Mouse (Mus musculus) ES-E14 (cell line): ENCODE data around the gene Rnf181. TPM values are rescaled to one million over a fixed set of nuclear protein-coding genes. Genes with fewer than 3 reads are reported as not detected.

Experiments used
- DNase-seq: peaks from one replicate; pipeline ENCODE4 v3.0.0-alpha.2; 2013; ENCODE audit warnings: low read depth, low spot score
- H3K27ac ChIP-seq: 2 replicates; pipeline ENCODE4 v1.5.1; 2012; ENCODE audit warnings: low read depth, mild to moderate bottlenecking, low read length, moderate library complexity, mixed read lengths; ENCODE audit not compliant: poor library complexity, insufficient read depth, severe bottlenecking
- H3K36me3 ChIP-seq: 2 replicates; pipeline ENCODE4 v1.6.1; 2012; ENCODE audit warnings: mild to moderate bottlenecking, low read length, moderate library complexity, mixed read lengths; ENCODE audit not compliant: control insufficient read depth, poor library complexity, insufficient read depth, severe bottlenecking
- H3K4me1 ChIP-seq, 2 experiments: fragments of 150-350 bp in 1 of 2; sonication (generic) in 1 of 2; 2 replicates each; pipeline ENCODE4 v1.6.1; 2012; ENCODE audit warnings: low read length in 2 of 2, mild to moderate bottlenecking in 1 of 2, mixed read lengths in 1 of 2; ENCODE audit not compliant: control insufficient read depth in 2 of 2, insufficient read depth in 2 of 2, poor library complexity in 1 of 2
- H3K4me3 ChIP-seq, 2 experiments: fragments of 150-350 bp in 1 of 2; sonication (generic) in 1 of 2; 2 replicates each; pipeline ENCODE4 v1.5.1; 2012; ENCODE audit warnings: low read length in 2 of 2, low read depth in 1 of 2, mild to moderate bottlenecking in 1 of 2, mixed read lengths in 1 of 2; ENCODE audit not compliant: insufficient read depth in 1 of 2, poor library complexity in 1 of 2, severe bottlenecking in 1 of 2
- H3K9ac ChIP-seq: 2 replicates; pipeline ENCODE4 v1.6.1; 2012; ENCODE audit warnings: low read depth, mild to moderate bottlenecking, low read length, mixed read lengths; ENCODE audit not compliant: poor library complexity, insufficient read depth, severe bottlenecking
- H3K9me3 ChIP-seq: fragments of 150-350 bp; sonication (generic); 2 replicates; pipeline ENCODE4 v1.6.1; 2012; ENCODE audit warnings: low read depth, mild to moderate bottlenecking, low read length; ENCODE audit not compliant: control insufficient read depth, insufficient read depth
- CHD2 ChIP-seq: IDR thresholded peaks from 2 replicates; pipeline ENCODE4 v1.6.1; 2014; ENCODE audit warnings: mild to moderate bottlenecking, low read depth, low read length, inconsistent platforms
- HCFC1 ChIP-seq: IDR thresholded peaks from 2 replicates; pipeline ENCODE4 v1.6.1; 2012; ENCODE audit warnings: low read length, inconsistent platforms, borderline replicate concordance; ENCODE audit not compliant: insufficient read depth
- MAFK ChIP-seq: IDR thresholded peaks from 2 replicates; pipeline ENCODE4 v1.6.1; 2014; ENCODE audit warnings: mild to moderate bottlenecking, low read depth, low read length, inconsistent platforms; ENCODE audit not compliant: insufficient read depth
- ZC3H11A ChIP-seq: IDR thresholded peaks from 2 replicates; pipeline ENCODE4 v1.6.1; 2012; ENCODE audit warnings: low read depth, mild to moderate bottlenecking, inconsistent platforms, low read length, borderline replicate concordance
- ZNF384 ChIP-seq: IDR thresholded peaks from 2 replicates; pipeline ENCODE4 v1.6.1; 2012; ENCODE audit warnings: low read depth, low read length, inconsistent platforms
- in situ Hi-C, 2 experiments: fragments of 600-800 bp; cut with MboI; formaldehyde crosslinking; loops; one replicate each; pipeline ENCODE4 v1.15.1; 2025; ENCODE audit warnings: low sequenced_read_pairs in 2 of 2, inconsistent platforms in 1 of 2; ENCODE audit not compliant: unreplicated experiment in 2 of 2
- total RNA-seq: library from RNA; depleted of rRNA; stranded (reverse); fragments of 300-350 nt; gene quantifications from 2 replicates; pipeline ENCODE4 v1.2.3, GENCODE M21; 2012

Rnf181 gene
- total RNA-seq, 1 experiment, result 62.0 TPM

- in situ Hi-C loops, result no loop called here
- H3K4me1 ChIP-seq, result peaks cover 0 to 2% of the 10 kb centered on the region in 2 experiments; a peak in 2 of 4 replicates
These were observed 7.4 kb downstream of the Rnf181 start for GRCm38 (mm10) chr6:72359343-72359742.

GRCm38 (mm10) chr6:72358086-72358764 is 8.5 kb downstream of the Rnf181 start:
- TF ChIP-seq ZNF384 (no peak), HCFC1 (no peak), ZC3H11A (no peak), CHD2 (no peak), MAFK (no peak)
- no peak for DNase-seq
- Histone ChIP-seq H3K27ac (no peak overlapping the region), H3K9ac (no peak overlapping the region), H3K9me3 (no peaks in the 10 kb centered on the region), H3K4me3 (no peak overlapping the region), H3K4me1 (peaks cover 0 to 2% of the 10 kb centered on the region in 2 experiments; a peak in 2 of 4 replicates), H3K36me3 (peaks cover 14% of the 10 kb centered on the region)
- in situ Hi-C loops, result no loop called here

More at GRCm38 (mm10) chr6:72359343-72359742, 7.4 kb downstream of the Rnf181 start:
- TF ChIP-seq HCFC1 (no peak), ZC3H11A (no peak), ZNF384 (no peak), CHD2 (no peak)
- H3K27ac ChIP-seq, result no peak overlapping the region
- H3K36me3 ChIP-seq, result peaks cover 14% of the 10 kb centered on the region
- no peak overlapping the region for H3K9ac ChIP-seq
- no peak overlapping the region for H3K4me3 ChIP-seq
- no peak for DNase-seq
- no peaks in the 10 kb centered on the region for H3K9me3 ChIP-seq

- no peak for DNase-seq
- Histone ChIP-seq H3K4me1 (peaks cover 0 to 2% of the 10 kb centered on the region in 2 experiments; a peak in 2 of 4 replicates), H3K4me3 (no peak overlapping the region), H3K9ac (no peak overlapping the region), H3K36me3 (peaks cover 14% of the 10 kb centered on the region), H3K27ac (no peak overlapping the region), H3K9me3 (no peaks in the 10 kb centered on the region)
- in situ Hi-C loops, result no loop called here
- TF ChIP-seq ZNF384 (no peak), ZC3H11A (no peak), HCFC1 (no peak), MAFK (no peak), CHD2 (no peak)
These were observed 9.3 kb downstream of the Rnf181 start for GRCm38 (mm10) chr6:72357164-72358079.

GRCm38 (mm10) chr6:72356001-72356532 is 10.7 kb downstream of the Rnf181 start:
- no peak overlapping the region for H3K27ac ChIP-seq
- TF ChIP-seq ZNF384, result no peak
- TF ChIP-seq CHD2, result no peak
- TF ChIP-seq HCFC1, result no peak
- no peak for TF ChIP-seq ZC3H11A
- TF ChIP-seq MAFK, result no peak
- peak overlapping the region; percentile 74; the same call in 1 of the 2 replicates for H3K9ac ChIP-seq
- H3K4me3 ChIP-seq, result peak overlapping the region; percentile 68 to 86
- in situ Hi-C loops, result no loop called here
- no peaks in the 10 kb centered on the region for H3K9me3 ChIP-seq
- peaks cover 0 to 2% of the 10 kb centered on the region in 2 experiments; a peak in 2 of 4 replicates for H3K4me1 ChIP-seq
- DNase-seq, result no peak
- peaks cover 14% of the 10 kb centered on the region for H3K36me3 ChIP-seq
